Mouse (Mus musculus) cerebellum, adult 9-11 months (tissue): Measurements from ENCODE around the gene Dusp1.
A peak's percentile ranks its signal among the peaks of the same experiment; 100 is the strongest.

Experiments
- DNase-seq: peaks from one replicate; pipeline ENCODE4 v3.0.0; 2022

Dusp1 gene

DNA sequence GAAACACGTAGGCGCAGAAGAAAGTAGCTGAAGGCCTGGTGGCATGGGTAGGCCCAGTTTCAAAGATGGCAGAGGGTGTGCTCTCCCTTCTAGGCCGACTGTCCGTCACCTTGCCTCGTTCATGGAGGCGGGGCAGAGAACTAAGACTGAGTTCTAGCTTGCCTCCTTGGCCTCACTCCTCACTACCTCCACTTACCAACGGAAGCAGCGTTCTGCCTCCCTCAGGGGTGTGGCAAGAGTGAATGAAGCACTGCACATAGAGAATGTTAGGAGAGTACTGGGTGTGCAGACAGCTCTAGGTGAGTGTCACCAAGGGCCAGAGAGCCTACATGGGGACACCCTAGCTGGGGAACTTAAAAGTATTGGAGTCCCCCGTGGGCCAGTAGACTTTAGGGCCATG is 21.1 kb upstream of the Dusp1 start:
- no peak for DNase-seq

DNA sequence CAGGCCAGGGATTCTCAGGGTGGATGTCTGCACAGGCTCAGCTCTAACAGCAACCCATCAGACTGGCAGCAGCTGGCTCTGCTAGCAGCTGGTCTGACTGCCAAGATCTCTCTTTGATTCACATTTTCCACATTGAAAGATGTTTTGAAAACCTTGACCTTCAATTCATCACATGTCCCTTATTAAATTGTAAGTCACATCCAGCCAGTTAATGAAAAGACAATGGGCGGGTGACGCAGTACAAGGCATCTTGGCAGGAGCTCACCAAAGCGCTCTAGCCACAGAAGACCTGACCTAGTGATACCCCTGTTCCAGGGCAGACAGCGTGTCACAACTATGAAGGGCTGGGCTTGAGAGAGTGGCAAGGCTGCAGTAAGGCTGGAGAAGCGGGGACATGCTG is 20.4 kb upstream of the Dusp1 start:
- DNase-seq: no peak

GRCm38 (mm10) chr17:26580873-26581401 is 19.0 kb upstream of the Dusp1 start:
- DNase-seq: no peak

DNA sequence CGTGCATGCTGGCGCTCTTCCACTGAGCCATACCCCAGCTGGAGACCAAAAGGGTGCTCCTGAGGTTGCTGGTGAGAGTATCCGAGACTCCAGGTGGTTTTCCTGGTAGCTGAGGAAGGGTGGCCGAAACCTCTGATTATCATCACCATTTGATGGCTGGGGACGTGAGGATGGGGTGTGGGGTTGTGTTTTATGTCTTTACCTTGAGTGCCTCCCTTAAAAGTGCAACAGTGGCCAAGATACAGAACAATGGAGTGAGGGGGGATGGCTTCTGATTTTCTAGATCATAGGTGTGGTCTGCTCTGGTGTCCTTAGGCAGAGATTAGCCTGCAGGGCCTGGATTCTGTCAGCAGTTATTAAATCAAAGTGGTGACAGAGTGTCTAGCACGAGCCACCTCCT is 17.5 kb upstream of the Dusp1 start:
- DNase-seq: no peak

DNA sequence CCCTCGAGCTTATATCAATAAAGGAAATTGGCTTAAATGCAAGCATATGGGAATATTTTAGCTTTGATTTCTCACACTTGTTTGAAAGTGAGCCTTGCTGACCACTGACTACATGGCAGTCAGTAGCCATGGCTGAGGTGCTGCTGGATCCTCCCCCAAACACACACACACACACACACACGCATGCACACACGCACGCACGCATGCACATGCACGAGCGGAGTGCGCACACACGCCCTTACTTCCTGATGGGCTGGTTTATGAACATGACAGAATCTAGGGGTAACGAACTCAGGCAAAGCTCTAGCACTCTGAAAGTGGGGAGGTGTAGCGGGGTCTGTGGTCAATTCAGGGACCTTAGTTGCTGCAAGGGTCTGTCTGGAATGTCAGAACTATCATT is 16.8 kb upstream of the Dusp1 start:
- no peak for DNase-seq

GRCm38 (mm10) chr17:26578162-26578561 is 16.2 kb upstream of the Dusp1 start:
- no peak for DNase-seq

DNA sequence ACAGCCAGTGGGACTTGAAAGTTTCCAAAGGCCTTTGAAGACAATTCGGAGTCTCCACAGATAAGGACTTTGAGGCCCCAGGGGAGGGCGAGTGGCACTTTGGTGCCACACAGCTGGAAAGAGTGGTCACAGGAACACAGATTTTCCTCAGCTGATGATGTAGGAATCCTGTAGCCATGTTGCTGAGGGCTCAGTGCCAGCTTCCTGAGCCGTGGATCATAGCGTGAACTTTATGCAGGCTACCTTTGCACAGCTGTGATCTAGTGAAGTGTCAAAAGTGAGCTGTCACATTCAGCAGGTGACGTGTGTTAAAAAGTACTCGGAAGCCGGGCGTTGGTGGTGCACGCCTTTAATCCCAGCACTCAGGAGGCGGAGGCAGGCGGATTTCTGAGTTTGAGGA is 15.4 kb upstream of the Dusp1 start:
- DNase-seq: no peak

GRCm38 (mm10) chr17:26576833-26577232 is 14.9 kb upstream of the Dusp1 start:
- no peak for DNase-seq

- DNase-seq: no peak
These were observed 14.1 kb upstream of the Dusp1 start for GRCm38 (mm10) chr17:26575786-26576690.

GRCm38 (mm10) chr17:26574701-26575100 is 12.8 kb upstream of the Dusp1 start:
- no peak for DNase-seq

GRCm38 (mm10) chr17:26574118-26574517 is 12.2 kb upstream of the Dusp1 start:
- no peak for DNase-seq

DNA sequence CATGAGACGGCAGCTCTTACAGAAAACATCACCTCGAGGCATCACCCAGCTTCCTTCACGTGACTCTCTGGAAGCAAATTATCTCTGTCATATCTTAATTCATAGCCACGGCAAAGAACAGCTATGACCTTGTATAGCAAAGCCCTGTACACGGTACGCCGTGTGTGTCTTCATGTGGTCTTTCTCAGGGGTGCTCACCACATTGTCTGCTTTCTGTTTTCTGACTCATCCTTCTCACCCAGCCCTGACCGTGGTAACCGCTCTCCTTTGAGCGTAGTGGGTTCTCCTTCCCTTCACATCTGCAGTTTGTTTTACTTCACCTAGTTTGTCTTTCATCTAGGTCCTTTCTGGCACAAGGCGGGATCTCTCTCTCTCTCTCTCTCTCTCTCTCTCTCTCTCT is 10.3 kb upstream of the Dusp1 start:
- DNase-seq: no peak

- no peak for DNase-seq
These were observed 9.4 kb upstream of the Dusp1 start for GRCm38 (mm10) chr17:26571377-26571776.

GRCm38 (mm10) chr17:26570651-26571118 is 8.8 kb upstream of the Dusp1 start:
- DNase-seq: no peak

DNA sequence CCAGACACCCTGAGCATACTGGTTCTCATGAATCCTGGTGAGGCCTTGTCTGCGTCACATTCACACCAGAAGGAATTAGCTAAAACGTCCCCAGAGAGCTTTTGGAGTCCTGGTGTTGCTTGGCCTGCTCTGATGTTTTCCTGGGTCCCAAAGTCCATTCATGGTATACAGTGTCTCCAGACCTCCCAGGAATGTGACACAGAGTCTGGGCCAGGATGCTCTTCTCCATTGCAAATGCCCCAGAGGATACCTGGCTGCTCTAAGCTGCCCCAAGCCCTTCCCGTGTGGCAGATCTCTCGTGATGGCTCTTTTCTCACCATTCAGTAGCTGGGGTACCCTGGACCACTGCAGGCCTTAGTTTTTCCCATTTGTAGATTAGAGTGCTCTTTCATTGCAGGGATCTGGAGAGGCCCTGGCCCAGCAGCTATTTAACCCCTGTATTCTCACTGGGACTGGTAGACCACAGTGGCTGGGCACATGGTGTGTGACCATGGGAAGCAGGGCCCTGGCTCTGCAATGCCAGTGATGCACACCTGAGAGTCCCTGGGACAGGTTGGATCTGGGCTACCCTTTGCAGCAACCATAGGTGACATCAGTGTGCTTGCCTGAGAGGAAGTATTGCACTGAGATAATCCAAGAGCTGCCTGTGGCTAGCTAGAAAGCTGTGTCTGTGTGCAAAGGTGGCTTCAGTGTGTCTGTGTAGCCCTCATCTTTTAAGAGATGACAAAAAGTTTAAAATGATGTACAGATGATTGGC is 7.8 kb upstream of the Dusp1 start:
- no peak for DNase-seq

DNA sequence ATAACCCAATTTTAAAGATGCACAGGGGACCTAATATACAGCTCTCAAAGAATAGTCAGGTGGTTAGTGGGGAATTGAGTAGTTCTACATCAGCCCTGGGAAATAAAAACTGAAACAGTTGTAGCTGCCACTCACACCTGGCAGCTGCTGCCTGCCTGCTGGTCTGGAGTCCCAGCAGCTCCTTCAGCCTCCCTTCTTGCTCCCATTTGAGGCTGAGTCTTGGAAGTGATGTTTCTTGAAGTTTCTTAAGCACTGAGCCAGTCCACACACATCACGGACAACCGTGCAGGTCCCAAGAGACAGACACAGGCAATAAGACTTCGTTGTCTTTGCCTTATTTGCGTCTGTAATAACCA is 5.9 kb upstream of the Dusp1 start:
- DNase-seq: no peak

- no peak for DNase-seq
These were observed 5.4 kb upstream of the Dusp1 start for GRCm38 (mm10) chr17:26567142-26567817.

DNA sequence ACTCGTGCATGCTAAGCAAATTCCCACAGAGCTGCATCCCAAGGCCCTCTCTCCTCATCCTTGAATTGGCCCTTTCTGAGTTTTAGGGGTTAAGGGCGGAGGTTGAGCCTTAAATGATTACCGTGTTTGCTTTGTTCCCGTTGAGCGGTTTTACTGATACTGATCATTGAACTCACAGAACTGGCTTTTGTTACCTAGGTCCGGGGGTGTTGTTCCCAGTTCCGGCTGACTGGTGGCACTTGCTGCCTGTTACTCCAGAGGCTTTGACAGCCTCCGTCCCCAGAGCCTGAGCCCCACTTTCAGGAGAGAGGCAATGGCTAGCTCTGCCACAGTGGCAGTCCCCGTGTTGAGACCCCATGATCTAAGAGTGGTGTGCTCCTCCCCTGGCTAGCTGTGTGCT is 2.5 kb upstream of the Dusp1 start:
- no peak for DNase-seq

DNA sequence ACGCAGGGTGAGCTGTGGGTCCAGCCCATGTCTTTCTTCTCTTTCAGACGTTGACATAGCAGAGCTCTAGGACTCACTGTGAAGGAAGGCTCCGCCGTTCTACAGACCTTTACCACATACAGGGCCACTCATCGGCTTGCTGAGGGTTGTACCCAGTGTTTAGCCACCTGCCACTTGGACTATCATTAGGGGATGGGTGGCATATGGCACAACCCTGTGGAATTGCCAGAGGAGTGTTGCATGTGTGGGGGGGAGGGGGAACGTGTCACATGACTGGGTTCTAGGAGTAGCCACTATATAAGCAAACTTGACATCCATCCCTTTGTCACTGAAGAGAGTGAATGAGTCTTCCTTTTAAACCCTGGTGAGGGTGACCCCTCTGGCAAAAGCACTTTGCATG is 1.5 kb upstream of the Dusp1 start:
- peak; percentile 76 for DNase-seq

GRCm38 (mm10) chr17:26562292-26562691 is 364 bp upstream of the Dusp1 start:
- DNase-seq: no peak

GRCm38 (mm10) chr17:26561290-26561640 is 663 bp downstream of the Dusp1 start, which contains the start of gene Ergic1:
TSS of gene Ergic1 (plus strand) at chr17:26561489.
- peak; percentile 92 for DNase-seq

GRCm38 (mm10) chr17:26560526-26561289 is 1.2 kb downstream of the Dusp1 start:
- DNase-seq: no peak

- no peak for DNase-seq
These were observed 8.9 kb downstream of the Dusp1 start for GRCm38 (mm10) chr17:26553033-26553432.
